Mouse (Mus musculus) v-Abl transformed pro-B cells (cell line): Measurements from ENCODE around the gene Vegfb.

Source experiments
- in situ Hi-C, 2 experiments: fragments of 400-800 bp; cut with MboI; formaldehyde crosslinking; loops; one replicate each; pipeline ENCODE4 v1.15.1; 2025; ENCODE audit not compliant: unreplicated experiment in 2 of 2

Gene Vegfb

GRCm38 (mm10) chr19:6947742-6948141, 39.7 kb downstream of the Vegfb start:
- in situ Hi-C loops = no loop called here

- in situ Hi-C loops = no loop called here
These were observed 43.7 kb downstream of the Vegfb start for GRCm38 (mm10) chr19:6943709-6944108.

DNA sequence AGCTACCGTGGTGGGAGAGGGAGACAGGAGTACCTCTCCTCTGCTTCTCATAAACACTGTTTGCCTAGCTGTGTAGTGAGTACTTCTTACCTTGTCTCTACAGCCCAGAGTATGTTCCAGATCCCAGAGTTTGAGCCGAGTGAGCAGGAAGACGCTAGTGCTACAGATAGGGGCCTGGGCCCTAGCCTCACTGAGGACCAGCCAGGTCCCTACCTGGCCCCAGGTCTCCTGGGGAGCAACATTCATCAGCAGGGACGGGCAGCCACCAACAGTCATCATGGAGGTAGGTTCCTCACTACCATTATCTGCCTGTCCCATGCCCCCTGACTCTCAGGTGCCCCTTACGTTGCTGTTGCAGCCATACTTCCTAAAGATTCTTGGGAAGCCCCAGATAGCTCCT, 44.7 kb downstream of the Vegfb start:
- in situ Hi-C loops = no loop called here

- in situ Hi-C loops = no loop called here
These were observed 45.2 kb downstream of the Vegfb start, which contains the start of gene Gpr137 for GRCm38 (mm10) chr19:6942249-6942691. TSS of gene Gpr137 (minus strand) at chr19:6942480.

- in situ Hi-C loops = no loop called here
These were observed 45.8 kb downstream of the Vegfb start, which contains the start of gene Bad for GRCm38 (mm10) chr19:6941372-6942248. TSS of gene Bad (plus strand) at chr19:6941861.

DNA sequence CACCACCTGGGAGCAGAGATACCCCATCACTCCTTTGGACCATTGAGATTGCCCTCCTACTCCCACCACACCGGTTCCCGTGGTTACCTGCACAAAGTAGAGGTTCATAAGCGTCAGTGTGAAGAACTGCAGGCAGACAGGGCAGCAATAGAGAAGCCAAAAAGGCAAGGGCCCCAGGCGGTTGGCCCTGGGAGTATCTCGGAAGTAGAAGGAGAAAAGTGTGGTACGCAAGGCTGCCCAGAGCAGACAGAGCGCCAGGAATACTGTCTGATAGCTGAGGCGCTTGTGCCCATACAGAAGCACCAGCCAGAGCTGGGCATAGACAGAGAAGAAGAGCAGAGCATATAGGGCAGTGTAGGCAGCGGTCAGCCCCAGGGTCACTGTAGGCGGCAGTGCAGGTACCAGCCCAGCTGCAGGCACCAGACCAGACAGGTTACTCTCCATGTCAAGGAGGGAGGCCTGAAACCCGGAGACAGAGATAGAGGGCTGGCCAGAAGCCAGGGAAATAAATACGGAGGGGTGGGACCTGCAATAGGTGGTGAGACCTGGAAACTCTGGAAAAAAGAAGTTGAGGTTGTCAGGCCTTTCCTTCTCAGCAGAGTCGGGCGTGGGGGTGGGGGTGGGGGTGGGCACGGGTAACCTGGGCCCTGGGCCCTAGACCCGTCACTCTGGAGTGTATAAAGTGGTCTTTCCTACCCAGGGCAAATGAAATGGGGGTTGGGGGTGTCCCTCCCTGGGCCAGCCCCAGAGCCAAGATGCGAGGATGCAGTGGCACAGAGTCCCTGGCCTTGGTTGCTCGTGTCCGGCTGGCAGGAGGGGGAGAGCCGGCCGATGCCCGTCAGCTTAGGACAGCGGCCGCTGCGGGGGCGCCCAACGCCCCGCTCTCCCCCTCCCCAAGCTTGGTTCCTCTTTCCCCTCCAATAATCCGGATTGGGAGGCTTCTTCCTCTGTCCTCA, 46.8 kb downstream of the Vegfb start:
- in situ Hi-C loops = no loop called here

GRCm38 (mm10) chr19:6939106-6940002, 48.1 kb downstream of the Vegfb start:
- in situ Hi-C loops = loop anchor here (5.0 to 10.0 kb wide), 2 partner anchors 445 to 447 kb away; no protein-coding TSS in a partner anchor

DNA sequence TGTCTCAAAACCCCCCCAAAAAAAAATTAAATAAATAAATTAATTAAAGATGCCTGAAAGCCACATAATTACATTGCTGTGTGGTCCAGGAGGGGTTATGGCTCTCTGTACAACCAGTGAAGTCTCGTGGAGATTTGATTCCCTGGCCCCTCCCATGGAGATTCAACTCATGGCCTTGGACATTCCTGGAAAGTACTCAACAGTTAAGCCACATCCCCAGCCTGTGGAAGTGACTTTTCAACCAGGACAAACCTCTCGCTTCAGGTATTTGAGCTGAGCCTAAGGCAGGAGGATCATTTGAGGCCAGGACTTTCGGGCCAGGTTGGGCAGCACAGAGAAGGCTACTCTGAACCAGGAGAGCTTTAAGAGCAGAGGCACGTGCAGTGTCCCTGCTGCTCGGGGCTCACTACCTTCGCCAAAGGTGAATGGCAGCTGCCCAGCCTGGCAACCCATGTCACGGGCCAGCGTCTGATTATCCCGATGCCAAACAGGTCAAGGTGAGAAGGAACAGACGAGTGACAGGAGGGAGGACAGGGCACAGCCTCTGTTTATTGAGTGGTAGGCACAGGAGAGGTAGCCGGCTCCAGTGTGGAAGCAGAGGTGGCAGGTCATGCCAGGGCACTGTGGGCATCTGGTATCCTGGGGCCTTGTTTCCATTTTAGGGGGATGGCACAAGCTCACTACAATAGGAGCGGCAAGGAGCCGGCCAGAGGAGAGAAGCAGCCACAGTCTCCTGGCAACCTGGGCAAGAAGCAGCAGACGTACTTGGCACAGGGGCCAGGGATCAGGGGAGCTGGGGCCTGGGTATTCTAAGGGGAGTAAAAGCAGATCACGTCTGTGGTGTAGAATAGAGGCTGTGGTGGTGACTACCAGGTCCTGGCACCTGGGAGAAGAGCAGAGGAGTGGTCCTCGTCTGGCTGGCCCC, 49.6 kb downstream of the Vegfb start:
- in situ Hi-C loops = loop anchor here (5.0 to 10.0 kb wide), 2 partner anchors 443 to 446 kb away; no protein-coding TSS in a partner anchor

- in situ Hi-C loops = loop anchor here (5.0 to 10.0 kb wide), 2 partner anchors 441 to 444 kb away; no protein-coding TSS in a partner anchor
These were observed 51.2 kb downstream of the Vegfb start for GRCm38 (mm10) chr19:6936299-6936698.

GRCm38 (mm10) chr19:6934195-6934977, 53.1 kb downstream of the Vegfb start, which contains the start of gene Kcnk4:
TSS of gene Kcnk4 (minus strand) at chr19:6934515.
- in situ Hi-C loops = loop anchor here in 1 of 2 experiments (5.0 to 10.0 kb wide), 2 partner anchors 88 to 440 kb away; no protein-coding TSS in a partner anchor

DNA sequence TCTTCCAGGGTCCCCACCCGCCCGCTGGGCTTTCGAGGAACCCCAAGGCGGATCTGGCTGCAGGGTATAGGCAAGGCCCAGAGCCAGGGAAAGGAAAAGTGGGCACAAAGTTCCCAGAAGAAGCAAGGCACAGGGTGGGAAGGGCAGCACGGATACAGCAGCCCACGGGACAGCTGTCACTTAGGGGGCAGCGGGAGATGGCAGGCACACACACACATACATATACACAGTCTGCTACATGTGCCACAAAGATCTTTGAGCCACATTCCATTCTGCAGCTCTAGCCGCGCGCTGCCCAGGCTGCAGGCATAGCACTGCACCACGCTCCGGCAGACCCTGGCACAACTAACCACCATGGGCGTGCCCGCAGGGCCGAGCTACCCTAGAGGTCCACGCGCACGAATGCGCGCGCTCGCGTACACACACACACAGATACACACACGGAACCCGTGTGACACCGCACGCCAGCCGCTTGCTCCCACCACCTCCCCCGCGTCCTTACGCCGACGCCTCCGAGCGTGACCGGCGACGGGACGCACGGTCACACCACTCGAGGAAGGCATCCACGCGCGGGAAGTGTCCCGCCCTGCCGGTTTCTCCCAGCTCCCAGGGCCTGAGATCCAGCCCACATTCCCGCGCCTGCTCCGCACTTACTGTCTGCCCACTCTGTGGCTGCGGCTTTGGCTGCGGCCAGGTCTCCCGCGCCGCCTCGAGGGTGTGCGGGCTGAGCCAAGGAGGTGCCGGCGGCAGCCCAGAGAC, 53.8 kb downstream of the Vegfb start:
- in situ Hi-C loops = loop anchor here in 1 of 2 experiments (5.0 to 10.0 kb wide), 2 partner anchors 89 to 439 kb away; no protein-coding TSS in a partner anchor

DNA sequence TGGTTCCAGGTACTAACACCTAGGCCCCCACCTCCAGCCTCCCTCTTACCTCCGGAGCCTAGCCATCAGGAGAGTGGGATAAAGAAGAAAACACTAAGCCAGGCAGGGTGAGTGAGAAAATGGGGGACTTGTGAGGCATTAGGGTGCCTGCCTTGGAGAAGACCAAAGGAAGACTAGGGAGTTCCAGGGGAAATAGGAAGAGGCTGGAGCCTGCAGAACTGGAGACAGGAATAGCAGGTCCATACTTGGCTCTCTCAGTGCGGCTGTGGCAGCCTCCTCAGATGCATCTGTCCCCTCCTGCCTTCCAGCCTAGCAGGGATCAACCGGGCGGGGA, 54.4 kb downstream of the Vegfb start:
- in situ Hi-C loops = loop anchor here in 1 of 2 experiments (5.0 to 10.0 kb wide), 2 partner anchors 89 to 438 kb away; no protein-coding TSS in a partner anchor
